Mouse (Mus musculus) embryonic facial prominence, embryonic 12.5 days (tissue): ENCODE measurements around the gene Plekhh1. TPM values are rescaled to one million over a fixed set of nuclear protein-coding genes. Genes with fewer than 3 reads are reported as not detected.

Experiments
- ATAC-seq: fragments of 200-750 bp; cut with Nextera tagmentation; 2 replicates; pipeline ENCODE4 v1.8.0; 2017; ENCODE audit not compliant: insufficient number of reproducible peaks, insufficient read depth, low FRiP score, low TSS enrichment
- H3K27ac ChIP-seq: fragments of 300-500 bp; sonication (generic); 2 replicates; pipeline ENCODE4 v1.5.1; 2016; ENCODE audit warnings: mild to moderate bottlenecking
- H3K27me3 ChIP-seq: fragments of 300-500 bp; sonication (generic); 2 replicates; pipeline ENCODE4 v1.6.1; 2016; ENCODE audit warnings: mild to moderate bottlenecking, moderate library complexity
- H3K36me3 ChIP-seq: fragments of 300-500 bp; sonication (generic); 2 replicates; pipeline ENCODE4 v1.6.1; 2016; ENCODE audit warnings: mild to moderate bottlenecking
- H3K4me1 ChIP-seq: fragments of 300-500 bp; sonication (generic); 2 replicates; pipeline ENCODE4 v1.6.1; 2016
- H3K4me2 ChIP-seq: fragments of 300-500 bp; sonication (generic); replicated peaks from 2 replicates; pipeline ENCODE4 v1.6.1; 2016; ENCODE audit warnings: mild to moderate bottlenecking, moderate library complexity
- H3K4me3 ChIP-seq: fragments of 300-500 bp; sonication (generic); 2 replicates; pipeline ENCODE4 v1.5.1; 2016; ENCODE audit warnings: mild to moderate bottlenecking
- H3K9ac ChIP-seq: fragments of 300-500 bp; sonication (generic); 2 replicates; pipeline ENCODE4 v1.6.1; 2016; ENCODE audit warnings: mild to moderate bottlenecking, moderate library complexity
- H3K9me3 ChIP-seq: fragments of 300-500 bp; sonication (generic); 2 replicates; pipeline ENCODE4 v1.6.1; 2016; ENCODE audit warnings: mild to moderate bottlenecking, moderate library complexity
- WGBS: fragments of 180-500 bp; shearing (Covaris S2); methylation state at CpG from one replicate; pipeline ENCODE4 v1.1.7; 2016; 5-methylcytosine and 5-hydroxymethylcytosine counted together
- polyA plus RNA-seq: library from polyadenylated mRNA; unstranded; fragments of >200 nt; fragmentation: Nextera tagmentation; extraction: Ambion mirVana; gene quantifications from 2 replicates; pipeline ENCODE4 v1.2.1, GENCODE M21; 2016

The Plekhh1 gene
- polyA plus RNA-seq, 1 experiment from 2014 or later: 4.3 TPM

DNA sequence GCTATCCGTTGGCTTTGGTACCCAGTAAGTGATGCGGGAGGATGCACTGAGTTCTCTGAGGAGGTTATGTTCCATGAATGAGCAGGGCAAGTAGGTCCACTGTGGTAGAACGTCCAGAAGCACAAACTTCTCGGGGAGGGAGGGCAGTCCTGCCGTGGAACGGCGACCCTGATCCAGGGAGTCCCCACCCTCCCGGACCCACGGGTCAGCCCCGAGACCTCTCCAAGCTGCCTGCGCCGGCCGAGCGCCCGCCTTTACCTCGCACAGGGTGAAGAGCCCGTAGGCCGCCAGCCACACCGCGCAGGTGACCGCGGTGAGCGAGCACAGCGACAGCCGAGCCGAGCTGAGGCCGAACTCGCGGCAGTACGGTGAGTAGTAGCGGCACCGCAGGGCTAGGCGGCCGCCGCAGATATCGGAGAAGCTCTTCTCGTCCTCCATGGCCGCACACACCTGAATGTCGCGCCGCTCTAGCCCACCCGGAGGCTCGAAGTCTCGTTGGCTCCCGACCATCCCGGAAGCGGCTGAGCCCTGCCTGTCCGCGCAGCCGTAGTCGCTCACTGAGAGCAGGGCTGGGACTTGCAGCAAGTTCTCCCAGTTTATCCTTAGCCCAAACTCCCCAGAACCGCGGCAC is 60.3 kb downstream of the Plekhh1 start, which contains the start of gene Pigh:
Gene Pigh (minus strand): TSS at position 470 of the 631 bp plus-strand sequence.
- H3K9ac ChIP-seq: peak within 1 kb of the TSS; percentile 88
- H3K36me3 ChIP-seq: peaks cover 10% of the 10 kb centered on the region; the same call in 1 of the 2 replicates
- 0 out of 2 replicates have a peak within 1 kb of the TSS, but pooled peaks have one; percentile 61 for H3K27ac ChIP-seq
- under 1% methylated on average over 52 of the region's 53 CpGs for WGBS
- H3K4me2 ChIP-seq: peak within 1 kb of the TSS; percentile 53
- ATAC-seq: peak; percentile 95
- H3K4me3 ChIP-seq: peak within 1 kb of the TSS; percentile 89
- H3K4me1 ChIP-seq: peaks cover 9% of the 10 kb centered on the region; the same call in 1 of the 2 replicates
- H3K9me3 ChIP-seq: no peaks in the 10 kb centered on the region
- no peaks in the 10 kb centered on the region for H3K27me3 ChIP-seq

DNA sequence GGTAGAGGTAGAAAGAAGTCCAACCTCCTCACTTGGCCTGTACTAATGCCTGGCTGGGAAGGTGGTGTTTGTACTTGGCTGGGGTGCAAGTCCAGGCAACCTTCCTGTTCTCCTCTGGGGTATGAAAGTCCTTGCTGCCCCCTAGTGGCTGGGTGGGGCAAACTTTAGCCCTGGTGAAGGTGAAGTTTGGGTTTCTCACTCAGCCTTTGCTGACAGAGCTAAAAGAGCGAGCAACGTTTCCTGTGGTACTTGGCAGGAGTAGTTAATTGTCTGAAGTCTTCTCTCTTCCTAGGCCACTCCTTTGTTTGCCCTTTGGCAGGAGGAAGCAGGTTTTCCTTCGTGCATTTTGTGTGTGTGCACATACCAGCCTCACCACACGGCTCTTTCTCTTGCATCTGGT is 63.6 kb downstream of the Plekhh1 start:
- Histone ChIP-seq H3K4me2 (no peak overlapping the region), H3K27ac (no peak overlapping the region), H3K36me3 (no peaks in the 10 kb centered on the region), H3K4me3 (no peak overlapping the region), H3K27me3 (no peaks in the 10 kb centered on the region), H3K9ac (no peak overlapping the region), H3K9me3 (no peaks in the 10 kb centered on the region), H3K4me1 (peaks cover 9% of the 10 kb centered on the region; the same call in 1 of the 2 replicates)
- WGBS: 44% methylated on average over 4 of the region's 4 CpGs
- ATAC-seq: no peak

DNA sequence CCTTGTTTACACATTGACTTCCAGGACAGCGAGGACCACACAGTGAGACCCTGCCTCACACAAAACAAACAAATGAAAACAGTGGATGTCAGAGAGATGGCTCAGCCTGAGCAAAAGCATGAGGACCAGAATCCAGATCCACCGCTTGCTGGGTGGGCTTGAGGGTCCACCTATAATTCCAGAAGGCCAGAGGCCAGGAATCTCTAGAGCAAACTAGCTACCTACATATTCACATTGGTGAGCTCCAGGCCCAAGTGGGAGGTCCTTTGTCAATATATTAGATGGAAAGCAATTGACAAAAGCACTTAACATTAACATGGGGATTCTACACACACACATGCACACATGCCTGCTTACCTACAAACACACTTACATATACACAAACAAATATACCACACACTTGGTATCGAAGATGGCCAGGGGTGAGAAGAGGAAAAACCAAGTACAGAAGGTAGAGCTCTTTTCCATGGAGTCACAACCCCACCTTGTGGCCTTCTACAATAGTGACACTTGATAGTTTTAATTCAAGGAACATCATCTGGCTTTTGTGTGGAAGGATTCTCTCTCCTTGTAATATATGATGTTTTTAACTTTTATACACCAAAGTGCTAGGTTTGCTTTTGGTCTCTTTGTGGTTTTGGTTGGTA is 68.3 kb downstream of the Plekhh1 start:
- H3K4me3 ChIP-seq: no peak overlapping the region
- no peaks in the 10 kb centered on the region for H3K27me3 ChIP-seq
- H3K9ac ChIP-seq: no peak overlapping the region
- H3K27ac ChIP-seq: no peak overlapping the region
- no peak overlapping the region for H3K4me2 ChIP-seq
- 60% methylated on average over 3 of the region's 3 CpGs for WGBS
- H3K9me3 ChIP-seq: no peaks in the 10 kb centered on the region
- no peaks in the 10 kb centered on the region for H3K36me3 ChIP-seq
- no peak for ATAC-seq
- no peaks in the 10 kb centered on the region for H3K4me1 ChIP-seq

DNA sequence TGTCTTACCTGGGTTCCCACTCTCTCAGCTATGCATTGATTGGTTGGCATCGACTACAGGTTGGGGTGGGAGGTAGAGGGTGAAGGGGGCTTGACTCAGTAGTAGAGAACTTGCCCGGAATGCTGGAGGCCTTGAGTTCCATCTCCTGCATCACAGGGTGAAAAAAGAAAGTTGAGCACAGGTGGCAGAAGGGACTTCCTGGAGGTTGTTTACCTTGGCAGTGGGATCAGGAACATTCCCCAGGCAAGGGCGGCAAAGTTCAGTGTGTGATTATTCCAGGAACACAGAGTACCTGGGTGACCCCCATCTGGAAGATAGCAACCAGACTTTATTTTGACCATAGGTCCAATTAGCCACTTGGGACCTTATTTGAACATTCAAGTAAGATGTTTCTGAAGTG is 74.8 kb downstream of the Plekhh1 start:
- Histone ChIP-seq H3K4me1 (no peaks in the 10 kb centered on the region), H3K36me3 (no peaks in the 10 kb centered on the region), H3K4me3 (no peak overlapping the region), H3K27ac (no peak overlapping the region), H3K9me3 (no peaks in the 10 kb centered on the region), H3K27me3 (no peaks in the 10 kb centered on the region), H3K9ac (no peak overlapping the region), H3K4me2 (no peak overlapping the region)
- 82% methylated on average over 3 of the region's 3 CpGs for WGBS
- ATAC-seq: no peak

DNA sequence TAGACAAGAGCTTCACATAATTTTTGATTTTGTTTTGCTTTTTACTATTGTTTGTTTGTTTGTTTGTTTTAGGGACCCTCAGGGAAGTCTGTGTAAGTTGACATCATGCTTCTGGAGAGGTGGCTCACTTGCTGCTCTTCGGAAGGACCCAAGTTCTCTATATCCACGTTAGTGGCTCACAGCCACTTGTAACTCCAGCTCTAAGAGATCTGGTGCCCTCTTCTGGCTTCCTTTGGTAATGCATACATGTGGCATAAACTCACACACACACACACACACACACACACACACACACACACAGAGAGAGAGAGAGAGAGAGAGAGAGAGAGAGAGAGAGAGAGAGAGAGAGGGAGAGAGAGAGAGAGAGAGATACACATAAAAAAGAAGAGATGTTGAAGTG is 75.6 kb downstream of the Plekhh1 start:
- no peak overlapping the region for H3K27ac ChIP-seq
- H3K4me2 ChIP-seq: no peak overlapping the region
- no peaks in the 10 kb centered on the region for H3K4me1 ChIP-seq
- no peak overlapping the region for H3K4me3 ChIP-seq
- ATAC-seq: no peak
- no peak overlapping the region for H3K9ac ChIP-seq
- no peaks in the 10 kb centered on the region for H3K9me3 ChIP-seq
- H3K27me3 ChIP-seq: no peaks in the 10 kb centered on the region
- WGBS: 66% methylated on average over 2 of the region's 2 CpGs
- no peaks in the 10 kb centered on the region for H3K36me3 ChIP-seq

DNA sequence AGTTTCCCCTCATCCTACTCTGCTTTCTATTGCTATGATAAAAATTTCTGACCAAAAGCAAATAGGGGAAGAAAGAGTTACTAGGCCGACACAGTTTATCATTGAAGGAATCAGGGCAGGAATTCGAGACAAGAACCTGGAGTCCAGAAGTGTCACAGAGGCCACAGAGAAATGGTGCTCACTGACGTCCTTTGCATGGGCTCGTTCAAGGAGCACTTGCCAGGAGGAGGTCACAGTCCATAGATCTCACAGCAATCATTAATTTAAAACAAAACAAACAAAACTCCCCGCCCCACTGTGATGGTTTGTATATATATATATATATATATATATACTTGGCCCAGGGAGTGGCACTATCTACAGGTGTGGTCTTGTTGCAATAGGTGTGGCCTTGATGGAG is 76.3 kb downstream of the Plekhh1 start:
- WGBS: 80% methylated on average over 5 of the region's 5 CpGs
- ATAC-seq: no peak
- H3K4me2 ChIP-seq: no peak overlapping the region

DNA sequence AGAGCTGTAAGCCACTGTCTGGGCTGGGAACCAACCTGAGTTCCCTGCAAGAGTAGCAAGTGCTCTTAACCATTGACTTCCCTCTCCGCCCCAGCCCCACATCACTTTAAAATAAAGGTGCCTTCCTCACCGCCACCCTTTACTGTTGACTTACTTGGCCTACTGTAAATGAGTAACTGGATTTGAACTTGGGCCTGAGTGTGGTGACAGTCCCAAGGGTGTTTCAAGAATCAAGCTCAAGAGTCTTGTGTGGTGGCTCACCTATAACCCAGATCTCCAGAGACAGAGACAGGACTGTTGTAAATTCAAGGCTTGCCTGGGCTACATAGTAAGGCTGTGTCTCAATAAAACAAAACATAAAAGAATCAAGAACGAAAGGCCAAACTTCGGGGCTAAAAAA is 90.0 kb downstream of the Plekhh1 start:
- no peaks in the 10 kb centered on the region for H3K9me3 ChIP-seq
- H3K27ac ChIP-seq: no peak overlapping the region
- no peaks in the 10 kb centered on the region for H3K27me3 ChIP-seq
- WGBS: 82% methylated on average over 4 of the region's 4 CpGs
- no peak for ATAC-seq
- H3K9ac ChIP-seq: no peak overlapping the region
- H3K4me1 ChIP-seq: no peaks in the 10 kb centered on the region
- no peak overlapping the region for H3K4me2 ChIP-seq
- H3K4me3 ChIP-seq: no peak overlapping the region
- no peaks in the 10 kb centered on the region for H3K36me3 ChIP-seq

More for the DNA sequence above, 76.3 kb downstream of the Plekhh1 start:
- Histone ChIP-seq H3K36me3 (no peaks in the 10 kb centered on the region), H3K9me3 (no peaks in the 10 kb centered on the region), H3K9ac (no peak overlapping the region), H3K4me1 (no peaks in the 10 kb centered on the region), H3K4me3 (no peak overlapping the region), H3K27me3 (no peaks in the 10 kb centered on the region), H3K27ac (no peak overlapping the region)

DNA sequence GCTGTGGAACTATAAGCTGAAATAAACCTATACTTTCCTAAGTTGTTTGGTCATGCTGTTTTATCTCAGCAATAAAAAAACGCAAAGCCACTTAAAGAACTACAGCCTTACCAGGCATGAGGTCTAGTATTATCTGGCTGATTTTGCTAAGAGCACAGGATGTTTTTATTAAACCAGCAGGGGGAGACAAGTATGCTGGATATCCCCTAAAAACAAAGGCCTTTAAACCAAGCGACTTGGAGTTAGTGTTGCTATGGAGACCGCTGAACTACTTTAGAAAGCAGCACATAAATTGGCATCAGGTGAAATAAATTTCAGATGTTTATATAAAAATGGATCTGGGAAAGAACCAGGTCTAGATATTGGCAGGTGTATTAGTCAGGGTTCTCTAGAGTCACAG is 93.9 kb downstream of the Plekhh1 start:
- Histone ChIP-seq H3K36me3 (no peaks in the 10 kb centered on the region), H3K4me1 (no peaks in the 10 kb centered on the region), H3K9ac (no peak overlapping the region), H3K27me3 (no peaks in the 10 kb centered on the region), H3K27ac (no peak overlapping the region), H3K9me3 (no peaks in the 10 kb centered on the region), H3K4me3 (no peak overlapping the region), H3K4me2 (no peak overlapping the region)
- WGBS: 33% methylated on average over 3 of the region's 3 CpGs
- ATAC-seq: no peak

DNA sequence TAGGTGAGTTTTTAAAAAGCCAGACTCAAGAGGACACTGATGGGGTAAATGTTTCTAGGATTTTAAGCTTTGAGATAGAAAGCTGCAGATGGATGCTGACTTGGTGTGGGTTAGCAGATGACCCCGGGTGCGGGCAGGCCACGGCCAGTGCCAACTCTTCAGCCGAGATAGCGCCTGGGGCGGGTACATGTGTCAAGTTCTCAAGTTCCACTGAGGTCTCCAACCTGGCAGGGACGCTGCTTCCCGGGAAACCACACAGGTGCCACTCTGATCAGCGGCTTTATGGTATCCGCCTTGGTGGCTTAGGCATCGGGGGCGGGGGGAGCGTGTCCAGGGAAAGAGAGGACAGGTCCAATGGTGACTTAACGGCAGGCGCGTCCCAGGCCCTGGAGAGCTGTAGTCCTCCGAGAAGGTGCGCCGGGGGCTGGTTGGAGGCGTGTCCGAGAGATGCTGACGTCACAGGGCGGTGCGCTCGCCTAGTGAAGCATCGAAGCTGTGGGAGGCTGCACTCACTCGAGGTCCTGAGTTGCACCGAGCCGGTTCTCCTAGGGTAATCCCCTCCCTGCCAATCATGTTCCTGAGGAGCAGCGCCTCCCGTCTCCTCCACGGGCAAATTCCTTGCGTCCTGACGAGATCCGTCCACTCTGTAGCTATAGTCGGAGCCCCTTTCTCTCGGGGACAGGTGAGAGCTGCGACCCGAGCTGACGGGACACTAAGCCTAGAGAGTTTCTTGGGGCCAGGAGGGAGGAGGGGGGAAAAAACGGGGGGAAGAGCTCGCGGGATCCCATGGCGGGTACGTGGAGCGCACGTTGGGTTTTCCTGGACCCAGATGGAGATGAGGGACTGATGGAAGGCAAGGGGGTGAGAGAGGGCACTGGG is 101.6 kb downstream of the Plekhh1 start, which contains the start of gene Arg2:
Gene Arg2 (plus strand): TSS at position 479 of the 879 bp plus-strand sequence.
- Histone ChIP-seq H3K9ac (peak within 1 kb of the TSS; percentile 20), H3K9me3 (no peaks in the 10 kb centered on the region), H3K36me3 (no peaks in the 10 kb centered on the region), H3K27ac (no peak within 1 kb of the TSS), H3K4me2 (peak within 1 kb of the TSS; percentile 84), H3K4me1 (peaks cover 4% of the 10 kb centered on the region; the same call in 1 of the 2 replicates), H3K27me3 (peaks cover 34% of the 10 kb centered on the region), H3K4me3 (peak within 1 kb of the TSS; percentile 44)
- ATAC-seq: peak; percentile 88
- under 1% methylated on average over 47 of the region's 47 CpGs for WGBS
